Mouse (Mus musculus) MEL (cell line): ENCODE results near the gene Cyp17a1. TPM values are rescaled to one million over a fixed set of nuclear protein-coding genes. Genes with fewer than 3 reads are reported as not detected.

Experiments used
- DNase-seq: peaks from one replicate; pipeline ENCODE4 v3.0.0; 2011; ENCODE audit warnings: low read depth, low spot score
- H3K27ac ChIP-seq: 2 replicates; pipeline ENCODE4 v1.5.1; 2012; ENCODE audit warnings: low read depth, mild to moderate bottlenecking, control low read depth, low read length, moderate library complexity; ENCODE audit not compliant: control insufficient read depth
- H3K27me3 ChIP-seq, 2 experiments: fragments of 150-350 bp in 1 of 2; sonication (generic) in 1 of 2; 2 replicates each; pipeline ENCODE4 v1.6.1; 2012; ENCODE audit warnings: low read length in 2 of 2, mild to moderate bottlenecking in 2 of 2, improper control_type of control experiment in 1 of 2, moderate library complexity in 1 of 2; ENCODE audit not compliant: insufficient read depth in 2 of 2, control insufficient read depth in 1 of 2
- H3K36me3 ChIP-seq, 2 experiments: 2 replicates each; pipeline ENCODE4 v1.6.1; 2012 to 2014; ENCODE audit warnings: low read length in 2 of 2, improper control_type of control experiment in 1 of 2, inconsistent platforms in 1 of 2, mild to moderate bottlenecking in 1 of 2; ENCODE audit not compliant: insufficient read depth in 2 of 2, control insufficient read depth in 1 of 2
- H3K4me1 ChIP-seq, 2 experiments: fragments of 150-350 bp in 1 of 2; sonication (generic) in 1 of 2; 2 replicates each; pipeline ENCODE4 v1.6.1; 2012; ENCODE audit warnings: low read length in 2 of 2, improper control_type of control experiment in 1 of 2, mild to moderate bottlenecking in 1 of 2; ENCODE audit not compliant: insufficient read depth in 2 of 2, control insufficient read depth in 1 of 2
- H3K4me3 ChIP-seq, 2 experiments: fragments of 150-350 bp in 1 of 2; sonication (generic) in 1 of 2; 2 replicates each; pipeline ENCODE4 v1.5.1; 2012; ENCODE audit warnings: low read depth in 2 of 2, low read length in 2 of 2, mild to moderate bottlenecking in 2 of 2, moderate library complexity in 2 of 2, control low read depth in 1 of 2, improper control_type of control experiment in 1 of 2; ENCODE audit not compliant: control insufficient read depth in 1 of 2, insufficient read depth in 1 of 2
- H3K79me2 ChIP-seq: 2 replicates; pipeline ENCODE4 v1.6.1; 2012; ENCODE audit warnings: mild to moderate bottlenecking, low read length, moderate library complexity; ENCODE audit not compliant: control insufficient read depth, poor library complexity, insufficient read depth
- H3K9ac ChIP-seq: 2 replicates; pipeline ENCODE4 v1.6.1; 2012; ENCODE audit warnings: low read depth, mild to moderate bottlenecking, control low read depth, low read length, moderate library complexity; ENCODE audit not compliant: control insufficient read depth, poor library complexity, severe bottlenecking
- H3K9me3 ChIP-seq: fragments of 150-350 bp; sonication (generic); replicated peaks from 2 replicates; pipeline ENCODE4 v1.6.1; 2012; ENCODE audit warnings: mild to moderate bottlenecking, low read length, improper control_type of control experiment, moderate library complexity; ENCODE audit not compliant: insufficient read depth
- CHD1 ChIP-seq: IDR thresholded peaks from 2 replicates; pipeline ENCODE4 v1.6.1; 2012; ENCODE audit warnings: low read depth, mild to moderate bottlenecking, inconsistent platforms, low read length, improper control_type of control experiment
- E2F4 ChIP-seq: IDR thresholded peaks from 2 replicates; pipeline ENCODE4 v1.6.1; 2011; ENCODE audit warnings: low read depth, low read length, improper control_type of control experiment, borderline replicate concordance
- HCFC1 ChIP-seq: IDR thresholded peaks from 2 replicates; pipeline ENCODE4 v1.6.1; 2012; ENCODE audit warnings: low read depth, mild to moderate bottlenecking, inconsistent platforms, low read length, improper control_type of control experiment, moderate library complexity
- JUND ChIP-seq: IDR thresholded peaks from 2 replicates; pipeline ENCODE4 v1.6.1; 2011; ENCODE audit warnings: low read depth, mild to moderate bottlenecking, improper control_type of control experiment, low read length
- MAFK ChIP-seq: IDR thresholded peaks from 2 replicates; pipeline ENCODE4 v1.6.1; 2011; ENCODE audit warnings: low read depth, mild to moderate bottlenecking, low read length, improper control_type of control experiment, borderline replicate concordance
- MAZ ChIP-seq: IDR thresholded peaks from 2 replicates; pipeline ENCODE4 v1.6.1; 2012; ENCODE audit warnings: low read depth, mild to moderate bottlenecking, inconsistent platforms, low read length, improper control_type of control experiment
- MEF2A ChIP-seq: IDR thresholded peaks from 2 replicates; pipeline ENCODE4 v1.6.1; 2014; ENCODE audit warnings: low read depth, mild to moderate bottlenecking, inconsistent platforms, low read length, improper control_type of control experiment; ENCODE audit not compliant: poor library complexity, insufficient replicate concordance, severe bottlenecking; ENCODE audit errors: extremely low read depth
- MYC ChIP-seq: IDR thresholded peaks from 2 replicates; pipeline ENCODE4 v1.6.1; 2011; ENCODE audit warnings: low read depth, mild to moderate bottlenecking, low read length, improper control_type of control experiment, moderate library complexity
- POLR2A ChIP-seq, 2 experiments: IDR thresholded peaks; 2 replicates each; pipeline ENCODE4 v1.6.1; 2011 to 2012; ENCODE audit warnings: low read length in 2 of 2, mild to moderate bottlenecking in 2 of 2, control low read depth in 1 of 2, improper control_type of control experiment in 1 of 2, low read depth in 1 of 2, moderate library complexity in 1 of 2; ENCODE audit not compliant: control insufficient read depth in 1 of 2, insufficient read depth in 1 of 2, poor library complexity in 1 of 2
- POLR2AphosphoS2 ChIP-seq: IDR thresholded peaks from 2 replicates; pipeline ENCODE4 v1.6.1; 2011; ENCODE audit warnings: low read length, improper control_type of control experiment
- RAD21 ChIP-seq: IDR thresholded peaks from 2 replicates; pipeline ENCODE4 v1.6.1; 2011; ENCODE audit warnings: mild to moderate bottlenecking, low read depth, low read length, improper control_type of control experiment
- SIN3A ChIP-seq: IDR thresholded peaks from 2 replicates; pipeline ENCODE4 v1.6.1; 2012; ENCODE audit warnings: low read length, improper control_type of control experiment, inconsistent platforms
- TCF12 ChIP-seq: IDR thresholded peaks from 2 replicates; pipeline ENCODE4 v1.6.1; 2014; ENCODE audit warnings: low read depth, mild to moderate bottlenecking, inconsistent platforms, low read length, improper control_type of control experiment, moderate library complexity
- UBTF ChIP-seq: IDR thresholded peaks from 2 replicates; pipeline ENCODE4 v1.6.1; 2012; ENCODE audit warnings: low read depth, mild to moderate bottlenecking, inconsistent platforms, low read length, improper control_type of control experiment, moderate library complexity, borderline replicate concordance; ENCODE audit not compliant: insufficient read depth
- ZC3H11A ChIP-seq: IDR thresholded peaks from 2 replicates; pipeline ENCODE4 v1.6.1; 2012; ENCODE audit warnings: low read depth, mild to moderate bottlenecking, inconsistent platforms, low read length, improper control_type of control experiment
- ZKSCAN1 ChIP-seq: IDR thresholded peaks from 2 replicates; pipeline ENCODE4 v1.6.1; 2012; ENCODE audit warnings: low read depth, mild to moderate bottlenecking, inconsistent platforms, low read length, improper control_type of control experiment, moderate library complexity
- ZMIZ1 ChIP-seq: IDR thresholded peaks from 2 replicates; pipeline ENCODE4 v1.6.1; 2012; ENCODE audit warnings: low read depth, mild to moderate bottlenecking, inconsistent platforms, low read length, improper control_type of control experiment, moderate library complexity
- ZNF384 ChIP-seq: IDR thresholded peaks from 2 replicates; pipeline ENCODE4 v1.6.1; 2012; ENCODE audit warnings: low read depth, mild to moderate bottlenecking, inconsistent platforms, low read length, improper control_type of control experiment
- polyA plus RNA-seq, 2 experiments: library from polyadenylated mRNA; stranded (reverse) in 1 of 2; unstranded in 1 of 2; fragments of >175 nt in 1 of 2; fragments of >200 nt in 1 of 2; gene quantifications; 2 replicates each; pipeline versions ENCODE4 v1.2.1 to v1.2.4; 2012; ENCODE audit warnings: low replicate concordance in 2 of 2, low read depth in 1 of 2; ENCODE audit not compliant: insufficient read length in 2 of 2, insufficient read depth in 1 of 2, missing spikeins in 1 of 2
- total RNA-seq: library from RNA; depleted of rRNA; stranded (reverse); fragments of 300-350 nt; gene quantifications from 2 replicates; pipeline ENCODE4 v1.2.3, GENCODE M21; 2012

The Cyp17a1 gene
- total and polyA plus RNA-seq, 3 experiments, result not detected

DNA sequence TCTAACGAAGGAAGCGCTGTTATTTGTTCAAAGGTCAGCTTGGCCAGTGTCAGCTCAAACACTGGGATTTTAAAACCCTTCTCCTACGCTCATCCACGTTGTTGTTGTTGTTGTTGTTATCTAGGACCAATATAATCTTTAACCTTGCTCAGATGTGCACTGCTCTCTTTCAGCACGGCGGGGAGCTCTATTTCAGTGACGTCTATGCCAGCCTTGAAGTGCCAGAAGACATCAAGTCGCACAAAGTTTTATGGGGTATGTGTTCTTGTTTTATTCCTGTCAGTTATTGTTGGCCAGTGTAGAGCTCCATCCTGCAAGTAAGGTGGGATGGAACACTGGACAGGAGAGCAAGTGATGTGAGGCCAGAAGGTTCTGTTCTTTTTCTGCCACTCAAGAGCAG, 42.0 kb upstream of the Cyp17a1 start:
- Histone ChIP-seq H3K27me3 (no peaks in the 10 kb centered on the region), H3K79me2 (no peaks in the 10 kb centered on the region), H3K4me1 (peaks cover 6 to 18% of the 10 kb centered on the region in 2 experiments), H3K9me3 (no peaks in the 10 kb centered on the region), H3K9ac (no peak overlapping the region), H3K36me3 (peaks cover 0 to 14% of the 10 kb centered on the region in 2 experiments; a peak in 3 of 4 replicates), H3K4me3 (no peak overlapping the region), H3K27ac (no peak overlapping the region)
- no peak for TF ChIP-seq ZKSCAN1
- TF ChIP-seq UBTF, result no peak
- no peak for TF ChIP-seq MEF2A
- TF ChIP-seq SIN3A, result no peak
- no peak for TF ChIP-seq E2F4
- no peak for TF ChIP-seq HCFC1
- no peak for TF ChIP-seq RAD21
- no peak for TF ChIP-seq ZMIZ1
- TF ChIP-seq CHD1, result no peak
- TF ChIP-seq MAZ, result no peak
- TF ChIP-seq MYC, result no peak
- no peak for TF ChIP-seq POLR2A (IDR thresholded peaks at IDR 0.05; ENCODE audit: control insufficient read depth in 1 of 2, insufficient read depth in 1 of 2, low read depth in 1 of 2, low read length in 2 of 2, poor library complexity in 1 of 2)
- no peak for TF ChIP-seq MAFK
- no peak for TF ChIP-seq JUND
- TF ChIP-seq POLR2AphosphoS2, result no peak
- TF ChIP-seq TCF12, result no peak
- no peak for TF ChIP-seq ZC3H11A
- no peak for TF ChIP-seq ZNF384
- DNase-seq, result no peak

DNA sequence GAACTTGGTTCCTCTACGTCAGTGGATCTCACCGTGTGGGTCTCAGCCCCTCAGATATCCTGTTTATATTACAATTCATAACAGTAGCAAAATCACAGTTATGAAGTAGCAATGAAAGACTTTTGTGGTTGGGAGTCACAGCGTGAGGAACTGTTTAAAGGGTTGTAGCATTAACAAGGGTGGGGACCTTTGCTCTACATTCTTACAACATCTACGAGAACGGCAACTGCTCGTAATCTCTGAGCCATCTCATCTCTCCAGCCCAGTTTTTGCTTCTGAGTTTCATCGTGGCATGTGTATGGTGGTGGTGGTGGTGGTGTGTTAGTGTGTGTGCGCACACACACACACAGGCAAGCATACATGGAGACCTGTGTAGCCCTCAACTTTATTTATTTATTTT, 41.3 kb upstream of the Cyp17a1 start:
- TF ChIP-seq ZMIZ1 (no peak), POLR2A (IDR thresholded peaks at IDR 0.05; ENCODE audit: control insufficient read depth in 1 of 2, insufficient read depth in 1 of 2, low read depth in 1 of 2, low read length in 2 of 2, poor library complexity in 1 of 2) (no peak)
- H3K79me2 ChIP-seq, result no peaks in the 10 kb centered on the region

More for the DNA sequence above, 41.3 kb upstream of the Cyp17a1 start:
- no peak overlapping the region for H3K9ac ChIP-seq
- H3K27ac ChIP-seq, result no peak overlapping the region
- H3K27me3 ChIP-seq, result no peaks in the 10 kb centered on the region
- no peaks in the 10 kb centered on the region for H3K9me3 ChIP-seq
- DNase-seq, result no peak
- H3K4me3 ChIP-seq, result no peak overlapping the region
- peaks cover 11 to 26% of the 10 kb centered on the region in 2 experiments for H3K4me1 ChIP-seq
- peaks cover 0 to 22% of the 10 kb centered on the region in 2 experiments; a peak in 3 of 4 replicates for H3K36me3 ChIP-seq
